Mouse (Mus musculus): ENCODE measurements at regions not wholly inside any gene's neighbourhood (a gene's known extent, or its start where the extent isn't known, plus 50 kb on each side); places are given as distances from the start of the nearest gene placed in this dataset.

GRCm38 (mm10) chr9:41429711-41430390 is 268.4 kb upstream of the Ubash3b start:
- TF ChIP-seq CTCF (IDR thresholded peaks at IDR 0.05; ENCODE audit: low read depth, low read length), result no peak
- no peak for TF ChIP-seq POLR2A (IDR thresholded peaks at IDR 0.05; ENCODE audit: borderline replicate concordance, low read depth, low read length)
